Mouse (Mus musculus) forebrain, embryonic 16.5 days (tissue): ENCODE results near the gene Sema3d. TPM values are rescaled to one million over a fixed set of nuclear protein-coding genes. Genes with fewer than 3 reads are reported as not detected.

Experiments used
- ATAC-seq: fragments of 200-750 bp; cut with Nextera tagmentation; 2 replicates; pipeline ENCODE4 v1.8.0; 2017; ENCODE audit warnings: mild to moderate bottlenecking, moderate library complexity
- H3K27ac ChIP-seq: fragments of 300-500 bp; sonication (generic); 2 replicates; pipeline ENCODE4 v1.5.1; 2014; ENCODE audit warnings: low read length, control low read depth
- H3K27me3 ChIP-seq: fragments of 300-500 bp; sonication (generic); replicated peaks from 2 replicates; pipeline ENCODE4 v1.6.1; 2014; ENCODE audit warnings: low read length; ENCODE audit not compliant: control insufficient read depth, insufficient read depth
- H3K36me3 ChIP-seq: fragments of 300-500 bp; sonication (generic); 2 replicates; pipeline ENCODE4 v1.6.1; 2014; ENCODE audit not compliant: control insufficient read depth, insufficient read depth
- H3K4me1 ChIP-seq: fragments of 300-500 bp; sonication (generic); replicated peaks from 2 replicates; pipeline ENCODE4 v1.6.1; 2014; ENCODE audit warnings: low read length; ENCODE audit not compliant: control insufficient read depth, insufficient read depth
- H3K4me2 ChIP-seq: fragments of 300-500 bp; sonication (generic); 2 replicates; pipeline ENCODE4 v1.6.1; 2014; ENCODE audit warnings: mild to moderate bottlenecking, low read length, control low read depth
- H3K4me3 ChIP-seq: fragments of 300-500 bp; sonication (generic); replicated peaks from 2 replicates; pipeline ENCODE4 v1.5.1; 2014; ENCODE audit warnings: mild to moderate bottlenecking, low read length, control low read depth
- H3K9ac ChIP-seq: fragments of 300-500 bp; sonication (generic); replicated peaks from 2 replicates; pipeline ENCODE4 v1.6.1; 2014; ENCODE audit warnings: low read depth, low read length, control low read depth
- H3K9me3 ChIP-seq: fragments of 300-500 bp; sonication (generic); 2 replicates; pipeline ENCODE4 v1.6.1; 2016; ENCODE audit warnings: low read length; ENCODE audit not compliant: control insufficient read depth
- whole genome bisulfite sequencing: fragments of 180-500 bp; shearing (Covaris S2); extraction: QIAGEN DNeasy Blood & Tissue Kit; methylation state at CpG from one replicate; pipeline ENCODE4 v1.1.7; 2014; 5-methylcytosine and 5-hydroxymethylcytosine counted together
- polyA plus RNA-seq: library from polyadenylated mRNA; unstranded; fragments of >200 nt; fragmentation: Nextera tagmentation; extraction: Ambion mirVana; gene quantifications from 2 replicates; pipeline ENCODE4 v1.2.1, GENCODE M21; 2015

Sema3d gene
- polyA plus RNA-seq, 1 experiment from 2014 or later = 1.8 TPM

DNA sequence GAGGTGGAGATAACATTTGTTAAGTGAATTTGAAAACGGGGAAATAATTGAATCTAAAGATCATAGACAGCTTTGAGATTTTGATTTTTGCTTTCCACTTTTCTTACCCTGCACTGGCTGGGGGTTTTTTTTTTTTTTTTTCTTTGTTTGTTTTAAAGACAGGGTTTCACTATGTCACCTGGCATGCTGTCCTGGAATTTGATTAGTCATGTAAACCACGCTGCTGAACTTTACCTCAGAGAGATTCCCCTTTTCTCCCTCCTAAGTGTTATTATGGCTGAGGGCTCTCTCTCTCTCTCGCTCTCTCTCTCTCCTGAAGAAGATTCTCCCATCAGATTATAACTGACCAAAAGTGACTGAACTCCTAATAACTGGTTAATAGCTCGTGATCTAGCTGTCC lies 191.4 kb downstream of the Sema3d start:
- Histone ChIP-seq H3K9me3 (no peaks in the 10 kb centered on the region), H3K36me3 (no peaks in the 10 kb centered on the region), H3K4me2 (no peak overlapping the region), H3K9ac (no peak overlapping the region), H3K27ac (no peak overlapping the region), H3K4me1 (no peaks in the 10 kb centered on the region), H3K4me3 (no peak overlapping the region), H3K27me3 (no peaks in the 10 kb centered on the region)
- no peak for ATAC-seq
- WGBS = 72% methylated on average over 4 of the region's 4 CpGs

DNA sequence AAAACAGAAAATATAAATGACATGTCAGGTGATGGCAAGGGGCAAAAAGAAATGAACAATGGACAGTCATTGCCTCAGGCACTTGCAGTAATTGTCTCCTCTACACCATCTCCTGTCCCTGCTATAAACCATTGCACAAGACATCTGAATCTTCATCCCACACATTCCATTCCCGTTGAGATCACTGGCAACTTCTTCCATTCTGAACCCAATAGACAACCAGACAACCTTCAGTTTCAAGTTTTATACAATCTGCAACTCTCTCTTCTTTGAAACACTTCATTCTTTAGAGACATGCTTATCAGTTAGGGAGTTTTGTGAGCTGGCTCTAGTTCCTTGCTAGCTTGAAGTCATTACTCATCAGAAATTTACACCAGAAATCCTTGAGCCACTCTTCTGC lies 192.1 kb downstream of the Sema3d start:
- Histone ChIP-seq H3K4me1 (no peaks in the 10 kb centered on the region), H3K36me3 (no peaks in the 10 kb centered on the region), H3K4me2 (no peak overlapping the region), H3K9ac (no peak overlapping the region), H3K9me3 (no peaks in the 10 kb centered on the region), H3K27me3 (no peaks in the 10 kb centered on the region), H3K4me3 (no peak overlapping the region), H3K27ac (no peak overlapping the region)
- 81% methylated on average over 1 of the region's 1 CpGs for WGBS
- ATAC-seq = no peak

- H3K36me3 ChIP-seq = no peaks in the 10 kb centered on the region
- WGBS = 74% methylated on average over 4 of the region's 4 CpGs
- no peaks in the 10 kb centered on the region for H3K4me1 ChIP-seq
- no peak overlapping the region for H3K4me3 ChIP-seq
- ATAC-seq = no peak
- no peak overlapping the region for H3K9ac ChIP-seq
- no peaks in the 10 kb centered on the region for H3K27me3 ChIP-seq
- H3K4me2 ChIP-seq = no peak overlapping the region
- no peak overlapping the region for H3K27ac ChIP-seq
- H3K9me3 ChIP-seq = no peaks in the 10 kb centered on the region
These were observed 196.6 kb downstream of the Sema3d start for GRCm38 (mm10) chr5:12579752-12580151.

DNA sequence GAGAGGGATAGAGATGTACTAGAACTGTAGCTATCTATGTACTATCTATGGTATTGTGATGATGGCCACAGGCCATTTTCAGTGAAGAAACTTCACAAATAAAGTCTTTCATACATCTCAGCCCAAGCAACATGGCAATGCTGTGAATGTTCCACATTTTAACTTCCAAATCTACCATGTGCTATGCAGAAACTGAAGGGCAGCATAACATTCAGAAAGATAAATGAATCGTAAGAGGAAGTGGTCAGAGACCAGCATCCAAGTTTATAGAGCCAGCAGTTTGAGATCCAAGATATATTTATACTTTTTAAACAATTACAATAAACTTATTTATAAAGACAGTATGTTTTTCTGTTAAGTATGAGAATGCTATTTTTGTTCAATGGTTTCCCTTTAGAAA lies 199.4 kb downstream of the Sema3d start:
- Histone ChIP-seq H3K27ac (no peak overlapping the region), H3K4me2 (no peak overlapping the region), H3K4me3 (no peak overlapping the region), H3K27me3 (no peaks in the 10 kb centered on the region), H3K9me3 (no peaks in the 10 kb centered on the region), H3K9ac (no peak overlapping the region), H3K36me3 (no peaks in the 10 kb centered on the region), H3K4me1 (no peaks in the 10 kb centered on the region)
- 96% methylated on average over 1 of the region's 1 CpGs for WGBS
- no peak for ATAC-seq

DNA sequence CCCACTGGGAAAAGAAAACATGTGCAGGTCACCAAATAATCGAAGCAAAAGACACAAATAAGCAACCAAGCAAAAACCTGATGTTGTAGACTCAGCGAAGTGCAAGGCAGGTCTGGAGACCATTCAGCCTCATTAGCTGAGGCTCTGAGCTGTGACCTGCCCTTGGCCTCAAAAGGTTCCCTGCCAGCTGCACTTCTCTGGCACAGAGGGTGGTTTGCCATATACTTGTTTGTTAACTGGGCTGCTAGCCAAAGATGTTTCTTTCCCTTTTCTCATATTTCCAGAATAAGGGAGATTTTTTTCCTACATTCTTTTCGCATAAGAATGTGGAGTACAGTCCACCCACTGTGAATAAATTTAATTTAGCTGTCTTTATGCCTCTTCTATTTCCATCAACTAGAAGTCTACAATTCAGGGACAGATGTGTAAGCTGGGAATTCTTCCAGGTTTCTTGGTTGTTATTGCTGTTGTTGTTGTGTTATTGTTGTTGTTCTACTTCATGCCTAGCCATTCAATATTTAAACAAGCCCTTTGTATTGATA lies 200.2 kb downstream of the Sema3d start:
- Histone ChIP-seq H3K36me3 (no peaks in the 10 kb centered on the region), H3K27me3 (no peaks in the 10 kb centered on the region), H3K9me3 (no peaks in the 10 kb centered on the region), H3K4me3 (no peak overlapping the region), H3K27ac (no peak overlapping the region), H3K4me2 (no peak overlapping the region), H3K4me1 (no peaks in the 10 kb centered on the region), H3K9ac (no peak overlapping the region)
- no peak for ATAC-seq
- WGBS = 63% methylated on average over 3 of the region's 3 CpGs

DNA sequence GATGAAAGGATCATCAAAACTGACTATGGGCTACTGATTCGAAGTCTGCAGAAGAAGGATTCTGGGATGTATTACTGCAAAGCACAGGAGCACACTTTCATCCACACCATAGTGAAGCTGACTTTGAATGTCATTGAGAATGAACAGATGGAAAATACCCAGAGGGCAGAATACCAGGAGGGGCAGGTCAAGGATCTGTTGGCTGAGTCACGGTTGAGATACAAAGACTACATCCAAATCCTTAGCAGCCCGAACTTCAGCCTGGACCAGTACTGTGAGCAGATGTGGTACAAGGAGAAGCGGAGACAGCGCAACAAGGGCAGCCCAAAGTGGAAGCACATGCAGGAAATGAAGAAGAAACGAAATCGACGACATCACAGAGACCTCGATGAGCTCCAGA lies 201.7 kb downstream of the Sema3d start:
- H3K4me1 ChIP-seq = no peaks in the 10 kb centered on the region
- no peak for ATAC-seq
- H3K27me3 ChIP-seq = no peaks in the 10 kb centered on the region
- no peaks in the 10 kb centered on the region for H3K9me3 ChIP-seq
- no peak overlapping the region for H3K4me2 ChIP-seq
- no peak overlapping the region for H3K9ac ChIP-seq
- 93% methylated on average over 9 of the region's 9 CpGs for WGBS
- no peak overlapping the region for H3K27ac ChIP-seq
- no peaks in the 10 kb centered on the region for H3K36me3 ChIP-seq
- H3K4me3 ChIP-seq = no peak overlapping the region

GRCm38 (mm10) chr5:12634227-12634980 lies 251.2 kb downstream of the Sema3d start:
- WGBS = 20% methylated on average over 8 of the region's 8 CpGs
- ATAC-seq = no peak
- no peak overlapping the region for H3K27ac ChIP-seq
- no peaks in the 10 kb centered on the region for H3K9me3 ChIP-seq
- no peak overlapping the region for H3K4me3 ChIP-seq
- no peaks in the 10 kb centered on the region for H3K4me1 ChIP-seq
- no peaks in the 10 kb centered on the region for H3K27me3 ChIP-seq
- no peak overlapping the region for H3K4me2 ChIP-seq
- H3K9ac ChIP-seq = no peak overlapping the region
- no peaks in the 10 kb centered on the region for H3K36me3 ChIP-seq

DNA sequence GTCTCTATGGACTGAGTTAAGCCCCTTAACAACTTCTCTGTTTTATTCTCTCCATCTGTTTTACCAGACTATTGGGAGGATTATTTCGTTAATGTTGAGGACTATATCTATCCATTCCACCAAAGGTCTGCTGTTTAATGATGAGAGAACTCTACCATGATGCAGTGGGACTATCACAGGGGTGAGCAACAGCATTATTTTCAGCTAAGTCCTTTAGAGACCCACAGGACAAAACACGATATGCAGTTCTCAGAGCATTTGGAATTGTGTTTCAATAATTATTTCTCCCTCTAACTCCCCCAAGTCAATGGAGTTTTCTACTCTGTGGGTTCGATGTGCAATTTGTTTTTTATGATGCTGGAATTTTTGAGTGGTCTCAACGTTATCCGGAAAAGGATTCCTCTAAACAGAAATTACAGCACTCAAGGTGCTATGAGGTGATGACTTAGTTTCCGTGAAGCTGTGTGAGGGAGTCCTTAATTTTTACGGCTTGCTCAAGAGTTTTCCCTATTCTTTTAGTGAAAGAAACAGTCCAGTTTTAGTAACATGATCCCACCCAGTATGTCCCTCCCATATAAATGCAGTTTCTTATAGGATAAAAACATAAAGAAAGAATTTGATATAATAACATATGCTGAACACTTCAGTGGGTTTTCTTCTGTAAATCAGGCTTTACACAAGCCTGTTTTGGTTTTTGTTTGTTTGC lies 254.7 kb downstream of the Sema3d start:
- Histone ChIP-seq H3K27me3 (no peaks in the 10 kb centered on the region), H3K4me2 (no peak overlapping the region), H3K9ac (no peak overlapping the region), H3K36me3 (no peaks in the 10 kb centered on the region), H3K9me3 (no peaks in the 10 kb centered on the region), H3K27ac (no peak overlapping the region), H3K4me3 (no peak overlapping the region), H3K4me1 (no peaks in the 10 kb centered on the region)
- ATAC-seq = no peak
- WGBS = 86% methylated on average over 7 of the region's 7 CpGs
